8 mouse cellular contexts compared by ENCODE assay signal in the genomic region with DNA sequence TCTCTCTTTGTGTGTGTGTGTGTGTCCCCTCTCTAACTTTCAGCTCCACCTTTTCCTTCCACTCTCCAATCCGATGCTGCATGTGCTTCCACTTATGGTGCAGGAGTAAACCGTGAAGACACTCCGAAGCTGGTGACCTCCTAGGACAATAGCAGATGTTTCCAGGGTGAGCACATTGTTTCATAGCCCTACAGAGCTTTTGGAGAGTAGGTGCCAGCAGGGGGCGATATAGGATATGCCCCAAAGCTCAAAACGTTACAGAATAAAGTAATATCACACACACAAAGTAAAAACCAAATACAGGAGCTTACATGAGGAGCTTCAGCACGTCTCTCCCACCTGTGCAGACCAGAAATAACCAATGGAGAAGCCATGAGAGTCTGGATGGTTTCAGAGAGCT. TPM values are rescaled to one million over a fixed set of nuclear protein-coding genes. Genes with fewer than 3 reads are reported as not detected.
DNase-seq lines count a peak whose midpoint lies in the region; TF ChIP-seq lines count a peak whose summit lies in the region.

No protein-coding gene starts in this region.

- WGBS in cerebellum, adult 2 months, result 23% methylated on average over 6 of the region's 6 CpGs

- H3K4me1 ChIP-seq in cerebellum, adult 2 months (ENCODE audit: control insufficient read depth, insufficient read depth, low read length), result no peaks in the 10 kb centered on the region

- H3K27ac ChIP-seq in cerebellum, adult 2 months (ENCODE audit: insufficient read depth, low read length), result no peak overlapping the region

- DNase-seq in cerebellum, adult 2 months, result no peak
- DNase-seq in cerebellum, adult 11 months, result no peak
- peak; percentile 22 for DNase-seq in right cerebral cortex, adult 18-20 months
- DNase-seq in right cerebral cortex, postnatal 25 days, result no peak
- peak; percentile 58 for DNase-seq in embryo, embryonic 10.5 days (ENCODE audit: low spot score)
- DNase-seq in kidney, adult 9 months, result peak; percentile 84
- peak; percentile 79 for DNase-seq in lung, postnatal 14 days
- DNase-seq in thymus, postnatal 0 days (ENCODE audit: low spot score), result peak; percentile 85

- no peak overlapping the region for H3K4me3 ChIP-seq in cerebellum, adult 2 months (replicated peaks; ENCODE audit: insufficient read depth, low read depth, low read length)

- TF ChIP-seq POLR2A in cerebellum, adult 2 months (IDR thresholded peaks at IDR 0.05; ENCODE audit: borderline replicate concordance, insufficient read depth, low read length), result no peak

- peak; percentile 15; the same call in 1 of the 2 replicates for TF ChIP-seq CTCF in cerebellum, adult 2 months (IDR thresholded peaks at IDR 0.05; ENCODE audit: borderline replicate concordance, insufficient read depth, low read depth, low read length)

- H3K27me3 ChIP-seq in cerebellum, adult 2 months (ENCODE audit: control insufficient read depth, insufficient read depth, low read length), result no peaks in the 10 kb centered on the region

RNA-seq across cellular contexts. Expression of gene Igll1, which starts 8.9 kb away (rescaled TPM):
- not detected in 2 replicates for polyA plus RNA-seq in cerebellum, adult 2 months (2012; rRNA removed)
- 0.62 and 0.64 TPM in 2 replicates for polyA plus RNA-seq in thymus, postnatal 0 days (2015; fragmentation: Nextera tagmentation; extraction: Ambion mirVana)

RNA-seq across cellular contexts. Expression of gene Top3b, which starts 15.7 kb away (rescaled TPM):
- polyA plus RNA-seq in cerebellum, adult 2 months (2012; rRNA removed), result 102 and 114 TPM in 2 replicates
- polyA plus RNA-seq in thymus, postnatal 0 days (2015; fragmentation: Nextera tagmentation; extraction: Ambion mirVana), result 53.2 and 59.6 TPM in 2 replicates

RNA-seq across cellular contexts. Expression of gene Vpreb1, which starts 15.8 kb away (rescaled TPM):
- 0.40 TPM in 1 of 2 replicates, not detected in the other for polyA plus RNA-seq in cerebellum, adult 2 months (2012; rRNA removed)
- 6.3 and 7.3 TPM in 2 replicates for polyA plus RNA-seq in thymus, postnatal 0 days (2015; fragmentation: Nextera tagmentation; extraction: Ambion mirVana)

RNA-seq across cellular contexts. Expression of gene Spag6l, which starts 25.6 kb away (rescaled TPM):
- 1.3 and 2.0 TPM in 2 replicates for polyA plus RNA-seq in cerebellum, adult 2 months (2012; rRNA removed)
- polyA plus RNA-seq in thymus, postnatal 0 days (2015; fragmentation: Nextera tagmentation; extraction: Ambion mirVana), result 0.29 and 0.62 TPM in 2 replicates

RNA-seq across cellular contexts. Expression of gene Ppm1f, which starts 41.4 kb away (rescaled TPM):
- polyA plus RNA-seq in cerebellum, adult 2 months (2012; rRNA removed), result 32.6 and 36.4 TPM in 2 replicates
- polyA plus RNA-seq in thymus, postnatal 0 days (2015; fragmentation: Nextera tagmentation; extraction: Ambion mirVana), result 18.1 and 19.8 TPM in 2 replicates

Comparison
In these comparisons a context has a peak if more than half of its experiments do, and no peak if none do; other contexts are left out.
1. DNase-seq: peak in right cerebral cortex, adult 18-20 months (single experiment), embryo, embryonic 10.5 days (single experiment), kidney, adult 9 months (single experiment), lung, postnatal 14 days (single experiment) and thymus, postnatal 0 days (single experiment); none in cerebellum, adult 2 months (0 of 2), cerebellum, adult 11 months (single experiment) and right cerebral cortex, postnatal 25 days (single experiment).